Mouse (Mus musculus) R1 (cell line): ENCODE data around the gene Tacc2.
A peak's percentile ranks its signal among the peaks of the same experiment; 100 is the strongest.

Experiments used
- DNase-seq: peaks from one replicate; pipeline ENCODE4 v3.0.0-alpha.2; 2018; ENCODE audit warnings: low read depth, low spot score

Tacc2 gene

GRCm38 (mm10) chr7:130688601-130689000 is 111.4 kb downstream of the Tacc2 start:
- no peak for DNase-seq

DNA sequence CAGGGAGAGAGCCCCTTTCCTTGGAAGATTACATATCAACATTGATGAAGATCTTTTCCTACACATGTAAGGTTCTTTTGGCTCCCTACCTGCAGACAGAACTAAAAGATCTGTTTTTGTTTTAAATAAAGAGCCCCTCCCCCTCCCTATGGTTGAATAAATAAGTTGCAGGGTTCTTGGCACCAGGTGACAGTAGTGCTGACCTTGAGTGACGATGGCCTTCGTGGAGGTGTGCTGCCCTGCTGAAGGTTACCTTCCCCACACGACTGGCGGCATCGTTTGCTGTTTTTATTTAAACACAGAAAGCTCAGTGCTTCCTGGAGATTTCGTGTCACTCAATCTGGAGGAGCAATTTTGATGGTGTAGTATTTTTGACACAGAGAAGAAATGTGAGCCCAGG is 113.6 kb downstream of the Tacc2 start:
- no peak for DNase-seq

- no peak for DNase-seq
Measured at GRCm38 (mm10) chr7:130691931-130692330, 114.7 kb downstream of the Tacc2 start.

DNA sequence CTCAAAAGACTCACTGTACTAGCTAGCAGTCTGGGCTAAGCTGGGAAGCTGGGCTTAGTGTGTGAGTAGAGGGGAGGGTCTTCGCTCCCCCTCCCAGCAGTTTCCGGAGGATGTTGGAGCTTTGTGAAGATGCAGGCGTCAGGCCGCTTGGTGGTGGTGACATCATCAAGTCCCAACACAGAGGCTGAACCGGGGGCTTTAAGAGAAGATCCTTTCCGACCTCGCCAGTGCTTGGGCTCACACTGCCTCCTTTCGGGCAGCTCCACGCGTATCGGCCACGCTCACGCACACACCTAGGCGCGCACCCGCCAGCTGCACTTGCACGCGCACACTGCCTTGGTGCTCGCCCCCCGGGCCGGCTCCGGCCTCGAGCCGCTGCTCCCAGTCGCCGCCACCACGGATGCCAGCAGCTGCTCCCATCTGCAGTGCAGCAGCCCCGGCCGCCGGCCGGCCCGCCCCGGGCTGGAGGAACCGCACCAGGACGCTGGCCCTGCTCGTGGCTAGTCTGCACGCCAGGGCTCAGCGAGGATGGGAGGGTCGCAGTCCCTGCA is 115.2 kb downstream of the Tacc2 start:
- DNase-seq = peak; percentile 83

DNA sequence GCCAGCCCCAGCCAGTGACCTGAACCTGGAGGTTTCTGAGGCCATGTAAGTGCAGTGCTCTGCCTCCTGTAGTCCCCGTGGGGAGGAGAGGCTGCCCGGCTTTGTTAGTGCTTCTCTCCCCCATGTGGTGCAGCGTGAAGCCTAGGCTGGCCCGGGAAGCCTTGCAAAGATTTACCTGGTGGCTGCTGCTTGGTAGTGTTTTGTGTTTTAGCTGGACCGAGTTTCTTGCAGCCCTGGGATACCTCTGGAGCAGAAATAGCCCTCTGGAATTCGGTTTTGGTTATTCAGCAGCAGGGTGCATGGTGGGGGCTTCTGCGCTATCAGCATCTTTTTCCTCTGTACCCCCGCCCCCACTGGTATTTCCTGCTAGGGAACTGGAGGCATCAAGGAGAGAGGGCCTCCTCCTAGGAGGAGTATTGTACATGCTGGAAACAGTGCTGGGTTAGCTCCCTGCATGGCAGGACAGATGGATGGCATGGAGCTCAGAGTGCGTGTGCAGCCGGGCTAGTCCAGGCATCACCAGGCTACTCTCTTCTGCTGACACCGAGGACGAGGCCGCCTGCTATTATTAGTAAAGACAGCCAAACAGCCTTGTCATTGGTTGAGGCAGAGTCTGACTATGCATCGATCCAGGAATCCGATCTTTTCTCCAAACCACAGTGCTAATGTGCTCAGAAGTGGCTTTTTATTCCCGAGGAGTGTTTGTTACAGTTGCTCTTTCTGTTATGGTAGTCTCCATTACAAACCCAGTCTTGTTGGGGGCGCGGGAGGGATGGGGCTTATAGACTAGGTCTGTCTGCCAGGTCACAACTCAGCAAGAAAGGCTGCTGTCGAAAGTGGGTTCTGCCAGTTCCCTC is 115.9 kb downstream of the Tacc2 start:
- DNase-seq = peak; percentile 73

DNA sequence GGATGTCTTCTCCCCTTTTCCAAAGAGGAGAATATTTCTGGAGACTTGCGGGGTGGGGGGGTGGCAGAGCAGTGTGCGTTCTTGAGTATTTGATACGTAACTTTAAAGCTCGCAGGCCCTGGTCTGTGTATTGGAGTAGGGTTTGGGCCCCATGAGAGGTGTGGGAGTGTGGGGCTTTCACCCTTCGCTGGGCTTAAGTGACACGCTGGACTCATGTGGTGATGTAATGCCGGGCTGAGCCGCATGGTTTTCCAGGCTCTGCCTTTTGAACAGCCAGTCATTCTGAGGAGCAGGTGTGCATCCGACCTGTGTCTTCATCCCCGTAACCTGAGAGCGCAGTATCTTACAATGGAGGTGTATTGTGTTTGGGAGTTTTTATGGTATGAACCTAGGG is 116.6 kb downstream of the Tacc2 start:
- DNase-seq = peak; percentile 58

DNA sequence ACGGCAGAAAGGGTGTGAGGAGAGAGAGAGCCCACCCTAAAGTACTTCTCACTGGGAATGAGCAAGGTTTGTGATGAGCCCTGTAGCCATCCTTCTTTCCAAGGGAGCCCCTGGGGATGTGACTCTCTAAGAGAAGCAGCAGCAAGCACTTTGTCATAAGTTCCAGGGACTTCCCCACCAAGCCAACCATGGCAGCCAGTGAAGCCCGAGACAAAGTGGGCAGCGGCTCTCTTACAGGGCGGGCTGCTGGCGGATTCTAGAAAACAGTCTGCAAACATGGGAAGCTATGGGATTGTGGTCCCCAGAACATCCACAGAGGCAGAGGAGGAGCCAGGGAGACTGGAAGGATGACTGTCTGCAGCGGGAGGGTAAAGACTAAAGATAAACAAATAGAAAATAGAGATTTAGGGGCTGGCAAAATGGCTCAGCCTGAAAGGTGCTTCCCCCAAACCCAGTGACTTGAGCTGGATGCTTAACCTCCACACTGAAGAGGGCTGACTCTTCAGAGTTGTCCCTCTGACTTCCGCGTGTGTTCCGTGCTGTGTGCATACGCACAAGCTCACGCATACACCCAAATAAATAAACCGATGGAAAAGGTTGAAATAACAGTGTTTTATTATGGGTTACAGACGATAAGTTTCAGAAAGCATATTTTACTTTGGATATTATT is 118.6 kb downstream of the Tacc2 start:
- DNase-seq = no peak

GRCm38 (mm10) chr7:130696347-130697234 is 119.4 kb downstream of the Tacc2 start:
- DNase-seq = no peak

- DNase-seq = no peak
Measured at GRCm38 (mm10) chr7:130698480-130698879, 121.2 kb downstream of the Tacc2 start.

GRCm38 (mm10) chr7:130701336-130701735 is 124.1 kb downstream of the Tacc2 start:
- DNase-seq = no peak

- no peak for DNase-seq
Measured at GRCm38 (mm10) chr7:130705230-130705629, 128.0 kb downstream of the Tacc2 start.

GRCm38 (mm10) chr7:130708940-130709339 is 131.7 kb downstream of the Tacc2 start:
- DNase-seq = no peak

GRCm38 (mm10) chr7:130709372-130710274 is 132.4 kb downstream of the Tacc2 start:
- DNase-seq = no peak

GRCm38 (mm10) chr7:130711851-130712250 is 134.6 kb downstream of the Tacc2 start:
- DNase-seq = peak; percentile 83

GRCm38 (mm10) chr7:130713319-130713718 is 136.1 kb downstream of the Tacc2 start:
- peak; percentile 29 for DNase-seq

- DNase-seq = no peak
Measured at GRCm38 (mm10) chr7:130715467-130715866, 138.2 kb downstream of the Tacc2 start.

DNA sequence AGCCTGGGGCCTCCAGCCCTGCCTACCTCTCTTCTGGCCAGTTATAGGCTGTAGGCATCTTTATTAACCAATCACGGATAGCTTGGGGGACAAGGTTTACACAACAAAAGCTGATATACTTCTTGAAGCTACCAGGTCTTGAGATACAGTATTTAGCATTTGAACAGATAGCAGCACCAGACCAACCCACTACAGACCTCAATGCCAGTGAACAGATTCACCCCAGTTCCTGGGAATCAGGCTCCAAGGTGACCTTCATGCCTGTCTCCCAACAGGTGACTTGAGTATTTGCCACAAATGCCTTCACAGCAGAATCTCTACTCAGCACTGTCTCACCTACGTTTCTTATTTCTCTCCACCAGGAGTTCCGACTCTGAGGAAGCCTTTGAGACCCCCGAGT is 139.1 kb downstream of the Tacc2 start:
- peak; percentile 84 for DNase-seq

DNA sequence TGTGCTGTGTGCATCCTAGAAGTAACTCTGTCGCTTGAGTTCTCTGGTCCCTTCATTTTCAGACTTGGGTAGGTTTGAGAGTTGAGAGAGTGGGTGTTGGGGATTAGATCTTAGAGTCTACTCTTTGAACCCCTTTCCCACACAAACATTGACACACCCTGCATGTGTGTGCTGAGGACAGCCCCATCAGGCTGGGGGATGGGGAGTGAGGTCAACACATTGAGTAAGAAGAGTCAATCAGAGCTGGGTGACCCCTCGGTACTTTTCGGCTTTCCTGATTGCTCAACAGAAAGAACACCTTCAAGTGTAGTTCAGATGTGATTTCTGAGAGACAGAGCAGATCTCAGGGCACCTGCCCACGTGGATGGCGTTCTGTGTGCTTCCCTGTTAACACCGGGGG is 139.8 kb downstream of the Tacc2 start:
- DNase-seq = no peak

DNA sequence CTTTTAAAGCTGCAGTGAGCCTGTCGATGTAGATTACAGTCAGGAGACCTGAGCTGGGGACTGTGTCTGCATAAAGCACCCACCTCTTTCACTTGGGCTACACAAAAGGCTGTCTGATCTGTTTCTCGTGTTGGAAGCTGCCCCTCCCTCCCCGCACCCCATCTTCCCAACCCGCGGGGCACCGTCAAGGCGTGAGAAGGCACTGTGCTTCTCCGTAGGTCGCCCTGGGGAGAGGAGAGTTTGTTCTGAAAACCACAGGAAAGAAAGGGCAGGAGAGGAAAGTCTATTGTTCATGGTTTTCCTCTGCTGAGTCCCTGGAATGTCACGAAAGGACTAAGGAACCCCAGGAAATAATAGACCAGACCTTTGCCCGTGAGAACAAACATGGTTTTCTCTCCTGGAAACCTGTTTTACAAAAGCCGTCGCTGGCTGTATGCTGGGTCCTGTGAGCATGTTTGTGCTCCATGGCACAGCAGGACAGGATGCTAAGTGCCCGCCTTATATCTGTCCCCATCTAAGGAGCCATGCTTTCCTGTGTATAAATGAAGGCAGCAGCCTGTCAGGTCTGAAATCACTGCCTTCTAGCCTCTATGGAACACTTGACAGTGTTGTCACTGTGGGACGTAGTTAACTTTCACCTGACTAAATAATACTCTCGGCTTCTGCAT is 142.8 kb downstream of the Tacc2 start:
- peak; percentile 82 for DNase-seq
